Mouse (Mus musculus) forebrain, postnatal 0 days (tissue): ENCODE measurements around the gene Zfp536. TPM values are rescaled to one million over a fixed set of nuclear protein-coding genes. Genes with fewer than 3 reads are reported as not detected.
A peak's percentile ranks its signal among the peaks of the same experiment; 100 is the strongest.

Experiments
- ATAC-seq: fragments of 200-750 bp; cut with Nextera tagmentation; 2 replicates; pipeline ENCODE4 v1.8.0; 2017; ENCODE audit warnings: mild to moderate bottlenecking, moderate library complexity
- DNase-seq: peaks from one replicate; pipeline ENCODE4 v3.0.0-alpha.2; 2015
- H3K27ac ChIP-seq: fragments of 300-500 bp; sonication (generic); 2 replicates; pipeline ENCODE4 v1.5.1; 2014; ENCODE audit warnings: low read depth, mild to moderate bottlenecking, antibody characterized with exemption, low read length, moderate library complexity, mixed read lengths
- H3K27me3 ChIP-seq: fragments of 300-500 bp; sonication (generic); 2 replicates; pipeline ENCODE4 v1.6.1; 2014; ENCODE audit warnings: mild to moderate bottlenecking, low read length, mixed read lengths; ENCODE audit not compliant: insufficient read depth
- H3K36me3 ChIP-seq: fragments of 300-500 bp; sonication (generic); 2 replicates; pipeline ENCODE4 v1.6.1; 2014; ENCODE audit warnings: mild to moderate bottlenecking, moderate library complexity; ENCODE audit not compliant: insufficient read depth
- H3K4me1 ChIP-seq: fragments of 300-500 bp; sonication (generic); 2 replicates; pipeline ENCODE4 v1.6.1; 2014; ENCODE audit warnings: antibody characterized with exemption; ENCODE audit not compliant: insufficient read depth
- H3K4me2 ChIP-seq: fragments of 300-500 bp; sonication (generic); 2 replicates; pipeline ENCODE4 v1.6.1; 2014; ENCODE audit warnings: low read depth, mild to moderate bottlenecking, moderate library complexity
- H3K4me3 ChIP-seq: fragments of 300-500 bp; sonication (generic); 2 replicates; pipeline ENCODE4 v1.5.1; 2014; ENCODE audit warnings: low read depth, low read length, mixed read lengths
- H3K9ac ChIP-seq: fragments of 300-500 bp; sonication (generic); 2 replicates; pipeline ENCODE4 v1.6.1; 2014; ENCODE audit warnings: mild to moderate bottlenecking
- H3K9me3 ChIP-seq: fragments of 300-500 bp; sonication (generic); 2 replicates; pipeline ENCODE4 v1.6.1; 2016; ENCODE audit warnings: low read length
- CTCF ChIP-seq: sonication (generic); IDR thresholded peaks from 2 replicates; pipeline ENCODE4 v1.5.1; 2016; ENCODE audit warnings: antibody characterized with exemption, control low read depth, low read depth
- WGBS: fragments of 180-500 bp; shearing (Covaris S2); extraction: QIAGEN DNeasy Blood & Tissue Kit; methylation state at CpG from one replicate; pipeline ENCODE4 v1.1.7; 2014; 5-methylcytosine and 5-hydroxymethylcytosine counted together
- polyA plus RNA-seq: library from polyadenylated mRNA; unstranded; fragments of >200 nt; fragmentation: Nextera tagmentation; extraction: Ambion mirVana; gene quantifications from 2 replicates; pipeline ENCODE4 v1.2.1, GENCODE M21; 2015
- total RNA-seq: library from RNA; depleted of rRNA; stranded (reverse); fragments of >200 nt; gene quantifications from 2 replicates; pipeline ENCODE4 v1.2.3, GENCODE M21; 2014

Gene Zfp536
- total and polyA plus RNA-seq, 2 experiments from 2014 or later, result 17.0 to 34.9 TPM

DNA sequence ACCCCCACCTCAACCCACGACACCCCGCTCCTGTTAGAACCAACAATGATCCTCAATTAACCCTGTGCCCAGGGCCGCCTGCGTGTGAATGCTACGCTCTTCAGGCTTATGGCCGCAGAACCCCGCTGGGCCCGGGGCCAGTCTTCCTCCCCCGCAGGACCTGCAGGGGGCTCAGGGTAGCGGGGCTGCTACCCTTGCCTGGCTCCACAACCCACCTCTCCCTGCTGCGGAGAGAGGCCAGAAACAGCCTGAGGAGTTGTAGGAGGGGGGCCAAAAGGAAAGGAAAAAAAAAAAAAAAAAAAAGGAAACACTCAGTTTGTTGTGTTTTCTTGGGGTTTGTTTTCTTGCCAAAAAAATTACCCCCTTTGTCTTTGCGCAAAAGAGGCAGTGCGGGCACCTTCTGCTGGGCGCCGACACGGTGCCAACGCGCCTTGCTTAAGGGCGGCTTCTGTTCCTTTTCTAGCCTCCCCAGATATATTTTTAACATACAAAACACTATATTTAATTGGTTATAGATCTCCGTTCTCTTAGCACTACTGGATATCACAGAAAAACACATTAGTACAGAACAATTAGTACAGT is 148.6 kb downstream of the Zfp536 start:
- peaks cover 6% of the 10 kb centered on the region; the same call in 1 of the 2 replicates for H3K4me1 ChIP-seq
- peak overlapping the region; percentile 79 for H3K4me2 ChIP-seq
- WGBS, result 2% methylated on average over 20 of the region's 20 CpGs
- no peak for TF ChIP-seq CTCF
- peak overlapping the region; percentile 56 for H3K9ac ChIP-seq
- peak overlapping the region; percentile 81 for H3K27ac ChIP-seq
- H3K36me3 ChIP-seq, result no peaks in the 10 kb centered on the region
- ATAC-seq (peak; percentile 30), DNase-seq (peak; percentile 60)
- H3K9me3 ChIP-seq, result no peaks in the 10 kb centered on the region
- H3K4me3 ChIP-seq, result peak overlapping the region; percentile 45
- H3K27me3 ChIP-seq, result no peaks in the 10 kb centered on the region

DNA sequence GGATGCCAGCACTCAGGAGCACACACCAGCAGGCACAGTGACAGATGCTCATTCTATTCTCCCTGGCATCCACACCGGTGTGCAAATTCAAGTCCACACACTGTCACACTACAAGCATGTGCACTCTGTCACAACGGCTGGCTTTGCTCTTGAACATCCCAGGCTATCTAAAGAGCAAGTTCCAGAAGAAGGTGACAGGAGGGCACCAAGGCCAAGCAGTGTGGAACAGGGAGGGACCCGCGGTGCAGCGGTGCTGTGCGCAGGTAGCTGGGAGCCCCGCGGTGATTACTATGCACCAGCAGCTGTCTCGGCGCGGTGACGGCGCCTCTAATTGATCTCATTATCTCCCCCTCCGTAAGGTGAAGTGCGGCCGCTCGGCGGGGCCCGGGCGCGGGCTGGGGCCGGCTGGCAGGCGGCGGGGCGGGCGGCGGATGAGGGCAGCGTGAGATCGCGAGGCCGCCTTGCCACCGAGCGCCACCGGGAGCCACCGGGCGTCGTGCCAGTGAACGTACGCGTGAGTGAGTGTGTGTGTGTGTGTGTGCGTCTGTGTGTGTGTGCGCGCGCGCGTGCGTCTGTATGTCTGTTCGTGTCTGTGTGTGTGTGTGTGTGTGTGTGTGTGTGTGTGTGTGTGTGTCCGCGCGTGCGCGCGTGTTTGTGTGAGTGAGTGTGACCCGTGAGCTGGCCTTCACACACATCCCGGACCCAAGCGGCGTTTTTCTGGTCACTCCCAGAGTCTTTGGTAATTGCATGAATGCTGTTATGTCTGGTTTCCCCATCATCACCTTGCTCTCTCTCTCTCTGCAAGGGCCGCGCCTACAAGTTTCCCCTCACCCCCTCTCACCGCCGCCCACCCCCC is 149.3 kb downstream of the Zfp536 start:
- Histone ChIP-seq H3K4me3 (peak overlapping the region; percentile 45), H3K9ac (peak overlapping the region; percentile 56), H3K9me3 (no peaks in the 10 kb centered on the region), H3K27me3 (no peaks in the 10 kb centered on the region), H3K27ac (peak overlapping the region; percentile 81), H3K4me2 (peak overlapping the region; percentile 79), H3K36me3 (no peaks in the 10 kb centered on the region), H3K4me1 (peaks cover 6% of the 10 kb centered on the region; the same call in 1 of the 2 replicates)
- ATAC-seq (peak; percentile 66), DNase-seq (peak; percentile 79)
- WGBS, result 3% methylated on average over 52 of the region's 62 CpGs
- TF ChIP-seq CTCF, result no peak

GRCm38 (mm10) chr7:37619254-37619653 is 154.2 kb downstream of the Zfp536 start:
- DNase-seq (no peak), ATAC-seq (no peak)
- H3K4me1 ChIP-seq, result no peaks in the 10 kb centered on the region
- H3K9me3 ChIP-seq, result no peaks in the 10 kb centered on the region
- H3K4me2 ChIP-seq, result no peak overlapping the region
- no peak overlapping the region for H3K4me3 ChIP-seq
- 19% methylated on average over 7 of the region's 7 CpGs for WGBS
- no peaks in the 10 kb centered on the region for H3K36me3 ChIP-seq
- no peak overlapping the region for H3K9ac ChIP-seq
- H3K27ac ChIP-seq, result no peak overlapping the region
- no peaks in the 10 kb centered on the region for H3K27me3 ChIP-seq
- no peak for TF ChIP-seq CTCF

DNA sequence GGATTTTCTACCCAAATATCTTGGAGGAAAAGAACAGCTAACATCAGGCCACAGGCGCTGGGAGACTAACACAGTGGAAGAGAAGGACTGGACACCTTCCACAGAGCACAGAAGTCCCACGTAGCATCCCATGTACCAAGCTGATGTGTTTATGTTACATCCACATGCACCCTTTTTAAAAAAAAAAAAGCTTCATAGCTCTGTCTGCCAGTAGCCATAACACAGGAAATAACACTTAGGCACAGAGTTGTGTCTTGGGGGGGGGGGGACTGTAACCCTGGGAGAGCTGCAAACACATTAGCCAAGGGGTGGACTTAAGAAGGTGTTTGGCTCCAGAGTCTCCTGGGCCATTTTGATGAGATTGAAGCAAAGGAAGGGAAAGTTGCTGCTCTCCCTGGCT is 155.6 kb downstream of the Zfp536 start:
- no peak for DNase-seq
- Histone ChIP-seq H3K27me3 (no peaks in the 10 kb centered on the region), H3K36me3 (no peaks in the 10 kb centered on the region), H3K4me1 (no peaks in the 10 kb centered on the region), H3K4me2 (no peak overlapping the region), H3K9me3 (no peaks in the 10 kb centered on the region), H3K9ac (no peak overlapping the region), H3K4me3 (no peak overlapping the region), H3K27ac (no peak overlapping the region)
- no peak for ATAC-seq
- no peak for TF ChIP-seq CTCF
- 94% methylated on average over 2 of the region's 2 CpGs for WGBS

- no peak overlapping the region for H3K4me2 ChIP-seq
- no peaks in the 10 kb centered on the region for H3K4me1 ChIP-seq
- H3K27me3 ChIP-seq, result no peaks in the 10 kb centered on the region
- ATAC-seq, result no peak
- no peak overlapping the region for H3K4me3 ChIP-seq
- H3K36me3 ChIP-seq, result no peaks in the 10 kb centered on the region
- TF ChIP-seq CTCF, result no peak
- H3K9me3 ChIP-seq, result no peaks in the 10 kb centered on the region
- WGBS, result 85% methylated on average over 4 of the region's 4 CpGs
- H3K27ac ChIP-seq, result no peak overlapping the region
- DNase-seq, result no peak
- no peak overlapping the region for H3K9ac ChIP-seq
Observed at GRCm38 (mm10) chr7:37615932-37616331, 157.5 kb downstream of the Zfp536 start.

- H3K27me3 ChIP-seq, result no peaks in the 10 kb centered on the region
- H3K9ac ChIP-seq, result no peak overlapping the region
- ATAC-seq, result no peak
- no peaks in the 10 kb centered on the region for H3K36me3 ChIP-seq
- 79% methylated on average over 10 of the region's 10 CpGs for WGBS
- no peak for DNase-seq
- no peak overlapping the region for H3K27ac ChIP-seq
- TF ChIP-seq CTCF, result no peak
- no peak overlapping the region for H3K4me2 ChIP-seq
- no peaks in the 10 kb centered on the region for H3K9me3 ChIP-seq
- H3K4me1 ChIP-seq, result no peaks in the 10 kb centered on the region
- no peak overlapping the region for H3K4me3 ChIP-seq
Observed at GRCm38 (mm10) chr7:37614381-37614780, 159.1 kb downstream of the Zfp536 start.

- no peak overlapping the region for H3K4me3 ChIP-seq
- H3K36me3 ChIP-seq, result no peaks in the 10 kb centered on the region
- no peaks in the 10 kb centered on the region for H3K27me3 ChIP-seq
- no peak overlapping the region for H3K4me2 ChIP-seq
- H3K9me3 ChIP-seq, result no peaks in the 10 kb centered on the region
- 93% methylated on average over 14 of the region's 14 CpGs for WGBS
- H3K9ac ChIP-seq, result no peak overlapping the region
- DNase-seq (no peak), ATAC-seq (no peak)
- no peak overlapping the region for H3K27ac ChIP-seq
- no peak for TF ChIP-seq CTCF
- H3K4me1 ChIP-seq, result no peaks in the 10 kb centered on the region
Observed at GRCm38 (mm10) chr7:37608556-37608955, 164.9 kb downstream of the Zfp536 start.
